Mouse (Mus musculus) testis, adult 2 months (tissue): ENCODE measurements at regions not wholly inside any gene's neighbourhood (a gene's known extent, or its start where the extent isn't known, plus 50 kb on each side); places are given as distances from the start of the nearest gene placed in this dataset.

Source experiments
- CTCF ChIP-seq: fragments of 200-500 bp; IDR thresholded peaks from 2 replicates; pipeline ENCODE4 v1.5.1; 2012; ENCODE audit warnings: low read depth, mild to moderate bottlenecking, inconsistent platforms, low read length, moderate library complexity; ENCODE audit not compliant: control insufficient read depth, insufficient read depth, insufficient replicate concordance
- POLR2A ChIP-seq: fragments of 200-500 bp; IDR thresholded peaks from 2 replicates; pipeline ENCODE4 v1.6.1; 2012; ENCODE audit warnings: low read depth, mild to moderate bottlenecking, inconsistent platforms, low read length, moderate library complexity; ENCODE audit not compliant: control insufficient read depth

- no peak for TF ChIP-seq POLR2A
- no peak for TF ChIP-seq CTCF
Measured at GRCm38 (mm10) chr2:172620001-172620400, 70.6 kb downstream of the Tfap2c start.
